Mouse (Mus musculus) midbrain, embryonic 10.5 days (tissue): ENCODE measurements around the gene Hist1h3a. TPM values are rescaled to one million over a fixed set of nuclear protein-coding genes. Genes with fewer than 3 reads are reported as not detected.

Experiments used
- DNase-seq: peaks from one replicate; pipeline ENCODE4 v3.0.0-alpha.2; 2017; ENCODE audit warnings: low spot score
- H3K27ac ChIP-seq: fragments of 300-500 bp; sonication (generic); replicated peaks from 2 replicates; pipeline ENCODE4 v1.5.1; 2016; ENCODE audit warnings: mild to moderate bottlenecking
- H3K27me3 ChIP-seq: fragments of 300-500 bp; sonication (generic); 2 replicates; pipeline ENCODE4 v1.6.1; 2016; ENCODE audit warnings: low read depth, mild to moderate bottlenecking; ENCODE audit not compliant: poor library complexity, severe bottlenecking
- H3K36me3 ChIP-seq: fragments of 300-500 bp; sonication (generic); 2 replicates; pipeline ENCODE4 v1.6.1; 2016; ENCODE audit warnings: mild to moderate bottlenecking, moderate library complexity
- H3K4me1 ChIP-seq: fragments of 300-500 bp; sonication (generic); 2 replicates; pipeline ENCODE4 v1.6.1; 2016
- H3K4me3 ChIP-seq: fragments of 300-500 bp; sonication (generic); 2 replicates; pipeline ENCODE4 v1.5.1; 2016; ENCODE audit warnings: mild to moderate bottlenecking, moderate library complexity
- H3K9me3 ChIP-seq: fragments of 300-500 bp; sonication (generic); replicated peaks from 2 replicates; pipeline ENCODE4 v1.6.1; 2016; ENCODE audit warnings: mild to moderate bottlenecking
- WGBS: fragments of 180-500 bp; shearing (Covaris S2); methylation state at CpG from one replicate; pipeline ENCODE4 v1.1.7; 2016; 5-methylcytosine and 5-hydroxymethylcytosine counted together
- polyA plus RNA-seq: library from polyadenylated mRNA; unstranded; fragments of >200 nt; fragmentation: Nextera tagmentation; extraction: Ambion mirVana; gene quantifications from 2 replicates; pipeline ENCODE4 v1.2.1, GENCODE M21; 2016

Gene Hist1h3a
- polyA plus RNA-seq, 1 experiment from 2014 or later: 3.6 TPM

- DNase-seq: no peak
- Histone ChIP-seq H3K27ac (peak overlapping the region; percentile 97), H3K4me1 (peaks cover 49% of the 10 kb centered on the region), H3K27me3 (no peaks in the 10 kb centered on the region), H3K36me3 (no peaks in the 10 kb centered on the region), H3K9me3 (no peaks in the 10 kb centered on the region), H3K4me3 (peak overlapping the region; percentile 59)
- 3% methylated on average over 16 of the region's 36 CpGs for WGBS
Observed at GRCm38 (mm10) chr13:23744421-23745380, 17.5 kb downstream of the Hist1h3a start.

DNA sequence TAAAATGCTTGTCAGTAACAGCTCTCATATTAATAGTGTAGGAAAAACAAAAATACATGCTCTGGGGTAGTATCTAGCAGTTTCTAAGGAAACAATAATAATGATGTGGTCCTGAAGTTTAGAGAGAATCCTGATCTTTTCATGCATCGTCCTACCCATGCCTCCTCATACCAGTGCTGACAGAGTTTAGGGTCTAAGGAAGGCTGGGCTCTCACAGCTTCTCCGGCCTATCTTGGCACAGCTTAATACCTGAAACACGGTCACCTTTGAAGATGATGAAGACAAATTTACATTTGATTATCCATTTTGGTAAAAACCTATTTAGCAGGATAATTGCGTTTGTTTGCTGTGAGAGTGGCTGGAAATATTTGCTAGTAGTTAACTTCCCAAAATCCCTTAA, 18.2 kb downstream of the Hist1h3a start:
- H3K27ac ChIP-seq: peak overlapping the region; percentile 97
- H3K4me3 ChIP-seq: peak overlapping the region; percentile 59
- no peaks in the 10 kb centered on the region for H3K27me3 ChIP-seq
- 55% methylated on average over 4 of the region's 4 CpGs for WGBS
- no peaks in the 10 kb centered on the region for H3K9me3 ChIP-seq
- H3K36me3 ChIP-seq: no peaks in the 10 kb centered on the region
- DNase-seq: no peak
- peaks cover 57% of the 10 kb centered on the region for H3K4me1 ChIP-seq

DNA sequence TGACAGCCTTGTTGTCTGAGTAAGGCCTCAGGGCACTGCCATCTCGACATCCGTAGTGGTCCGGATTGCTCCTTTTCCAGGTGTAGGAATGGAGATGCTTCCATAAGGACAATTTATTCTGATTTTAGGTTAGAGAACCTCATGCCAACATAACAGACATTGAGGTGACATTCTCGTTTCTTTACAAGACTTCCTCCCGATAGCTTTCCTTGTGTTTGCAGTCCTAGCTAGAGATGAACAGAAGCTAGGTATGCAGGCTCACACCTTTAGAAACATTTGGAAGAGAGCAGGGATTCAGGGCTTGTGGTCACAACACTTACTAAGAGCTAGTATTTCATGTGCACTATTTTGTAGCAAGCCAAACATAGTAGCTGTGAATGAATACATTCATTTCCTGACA, 19.0 kb downstream of the Hist1h3a start:
- 85% methylated on average over 5 of the region's 5 CpGs for WGBS
- no peaks in the 10 kb centered on the region for H3K36me3 ChIP-seq
- no peaks in the 10 kb centered on the region for H3K9me3 ChIP-seq
- H3K27ac ChIP-seq: peak overlapping the region; percentile 75
- peaks cover 53% of the 10 kb centered on the region for H3K4me1 ChIP-seq
- H3K27me3 ChIP-seq: no peaks in the 10 kb centered on the region
- H3K4me3 ChIP-seq: no peak overlapping the region
- DNase-seq: peak; percentile 11

DNA sequence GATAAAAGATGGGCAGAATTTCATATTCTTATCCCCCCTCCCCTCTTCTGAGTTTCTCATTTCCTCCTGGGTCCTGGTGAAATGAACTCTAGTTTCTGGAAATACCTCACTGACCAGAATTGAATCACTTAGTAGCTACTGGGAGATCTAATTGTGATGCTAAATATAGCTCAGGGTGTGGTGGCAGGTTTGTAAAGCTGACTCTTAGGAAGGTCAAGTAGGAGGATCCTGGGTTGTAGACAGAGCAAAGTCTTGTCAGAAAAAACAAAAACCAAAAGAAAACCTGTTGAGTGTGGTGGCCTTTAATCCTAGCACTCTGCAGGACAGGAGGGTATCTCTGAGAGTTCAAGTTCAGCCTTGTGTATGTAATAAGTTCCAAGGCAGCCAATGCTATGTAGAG, 20.2 kb downstream of the Hist1h3a start:
- Histone ChIP-seq H3K27me3 (no peaks in the 10 kb centered on the region), H3K36me3 (no peaks in the 10 kb centered on the region), H3K4me3 (no peak overlapping the region), H3K27ac (peak overlapping the region; percentile 46; the same call in 1 of the 2 replicates), H3K4me1 (peaks cover 46% of the 10 kb centered on the region), H3K9me3 (no peaks in the 10 kb centered on the region)
- DNase-seq: peak; percentile 9

GRCm38 (mm10) chr13:23740910-23741309, 21.3 kb downstream of the Hist1h3a start:
- Histone ChIP-seq H3K4me3 (peak overlapping the region; percentile 67), H3K27ac (peak overlapping the region; percentile 96)
- no peak for DNase-seq

DNA sequence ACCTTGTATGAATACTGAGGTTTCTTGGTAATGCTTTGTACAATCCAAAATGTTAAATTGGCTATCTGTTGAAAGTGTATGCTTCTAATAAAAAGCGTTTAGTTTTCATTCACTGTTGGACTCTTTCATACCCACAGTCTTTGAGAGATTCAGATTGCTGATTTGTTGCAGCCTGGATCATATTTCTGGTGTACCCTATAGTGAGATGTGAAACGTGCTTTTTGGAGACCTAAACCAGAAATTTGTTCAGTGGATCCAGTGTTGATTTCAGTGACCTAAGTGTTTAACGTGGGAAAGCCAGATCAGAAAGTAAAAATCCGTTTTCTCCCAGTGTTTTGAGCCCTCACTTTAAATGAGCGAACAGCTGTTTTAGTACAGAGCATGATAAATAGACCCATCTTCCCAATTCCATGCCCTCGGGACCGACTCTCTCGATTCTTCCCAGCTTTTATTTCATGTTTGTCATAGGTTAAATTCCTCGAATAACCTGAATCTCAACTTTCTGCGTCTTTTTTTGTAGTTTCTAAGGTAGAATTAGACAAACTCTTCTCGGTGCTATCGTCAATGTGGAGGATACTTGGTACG, 21.8 kb downstream of the Hist1h3a start:
- peak overlapping the region; percentile 96 for H3K27ac ChIP-seq
- 42% methylated on average over 13 of the region's 13 CpGs for WGBS

More at GRCm38 (mm10) chr13:23740910-23741309, 21.3 kb downstream of the Hist1h3a start:
- Histone ChIP-seq H3K4me1 (peaks cover 46% of the 10 kb centered on the region), H3K9me3 (no peaks in the 10 kb centered on the region), H3K36me3 (no peaks in the 10 kb centered on the region), H3K27me3 (no peaks in the 10 kb centered on the region)
- WGBS: 63% methylated on average over 5 of the region's 5 CpGs

GRCm38 (mm10) chr13:23739922-23740252, 22.3 kb downstream of the Hist1h3a start:
- H3K27me3 ChIP-seq: no peaks in the 10 kb centered on the region
- peak overlapping the region; percentile 96 for H3K27ac ChIP-seq
- no peak for DNase-seq
- 2% methylated on average over 14 of the region's 14 CpGs for WGBS
- no peaks in the 10 kb centered on the region for H3K9me3 ChIP-seq
- H3K4me1 ChIP-seq: peaks cover 45% of the 10 kb centered on the region
- no peaks in the 10 kb centered on the region for H3K36me3 ChIP-seq
- H3K4me3 ChIP-seq: peak overlapping the region; percentile 67

More for the DNA sequence above, 21.8 kb downstream of the Hist1h3a start:
- DNase-seq: peak; percentile 12
- Histone ChIP-seq H3K4me3 (peak overlapping the region; percentile 67), H3K9me3 (no peaks in the 10 kb centered on the region), H3K27me3 (no peaks in the 10 kb centered on the region), H3K36me3 (no peaks in the 10 kb centered on the region), H3K4me1 (peaks cover 46% of the 10 kb centered on the region)

GRCm38 (mm10) chr13:23739069-23739921, 22.9 kb downstream of the Hist1h3a start:
- Histone ChIP-seq H3K36me3 (no peaks in the 10 kb centered on the region), H3K4me3 (peak overlapping the region; percentile 67), H3K9me3 (no peaks in the 10 kb centered on the region), H3K27me3 (no peaks in the 10 kb centered on the region), H3K27ac (peak overlapping the region; percentile 96), H3K4me1 (peaks cover 39% of the 10 kb centered on the region)
- WGBS: under 1% methylated on average over 39 of the region's 39 CpGs
- peak; percentile 89 for DNase-seq

GRCm38 (mm10) chr13:23738677-23739068, 23.5 kb downstream of the Hist1h3a start, which contains the start of gene Hist1h1c:
TSS of gene Hist1h1c (plus strand) at chr13:23738808.
- no peaks in the 10 kb centered on the region for H3K27me3 ChIP-seq
- H3K27ac ChIP-seq: peak within 1 kb of the TSS; percentile 96
- DNase-seq: peak; percentile 91
- H3K9me3 ChIP-seq: no peaks in the 10 kb centered on the region
- under 1% methylated on average over 38 of the region's 38 CpGs for WGBS
- H3K4me1 ChIP-seq: peaks cover 34% of the 10 kb centered on the region
- peak within 1 kb of the TSS; percentile 67 for H3K4me3 ChIP-seq
- no peaks in the 10 kb centered on the region for H3K36me3 ChIP-seq

DNA sequence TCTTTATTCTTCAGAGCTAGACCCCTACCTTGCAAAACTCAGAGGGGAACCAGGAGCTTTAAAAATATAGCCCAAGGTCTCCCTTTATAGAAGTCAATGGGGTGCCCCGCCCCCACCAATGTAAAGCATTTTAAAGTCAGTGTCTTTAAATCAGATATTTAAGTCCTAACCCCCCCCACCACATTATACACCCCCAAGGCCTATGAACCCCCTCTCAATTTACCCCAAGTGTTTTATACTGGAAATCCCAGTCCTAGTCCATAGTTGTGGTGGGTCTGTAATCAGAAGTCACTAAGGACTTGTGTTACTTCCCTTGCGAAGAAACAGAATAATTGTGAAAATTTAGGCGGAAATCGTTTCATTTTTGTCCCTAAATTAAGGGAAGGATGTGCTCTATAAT, 24.1 kb downstream of the Hist1h3a start:
- Histone ChIP-seq H3K27me3 (no peaks in the 10 kb centered on the region), H3K4me3 (peak overlapping the region; percentile 67), H3K4me1 (peaks cover 34% of the 10 kb centered on the region), H3K9me3 (no peaks in the 10 kb centered on the region), H3K36me3 (no peaks in the 10 kb centered on the region), H3K27ac (peak overlapping the region; percentile 96)
- no peak for DNase-seq
- WGBS: 22% methylated on average over 4 of the region's 4 CpGs

DNA sequence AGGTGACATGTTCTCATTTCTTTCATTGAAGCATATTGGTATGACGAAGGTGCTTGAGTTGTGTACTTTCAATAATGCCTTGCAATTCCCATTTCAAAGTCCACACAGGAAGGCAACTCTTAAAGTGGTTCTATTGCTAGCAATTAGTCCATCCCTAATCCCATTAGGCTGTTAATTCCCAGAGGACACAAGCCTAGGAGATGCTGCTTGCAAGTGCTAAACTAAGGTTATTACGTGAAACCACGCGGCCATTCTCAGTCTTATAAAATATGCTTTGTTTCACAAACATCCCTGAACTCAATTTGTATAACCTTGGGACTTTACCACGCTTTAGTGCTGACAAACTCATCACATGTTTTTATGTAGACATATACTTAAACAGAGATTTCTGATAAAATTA, 25.1 kb downstream of the Hist1h3a start:
- Histone ChIP-seq H3K4me3 (no peak overlapping the region), H3K4me1 (peaks cover 32% of the 10 kb centered on the region), H3K27ac (peak overlapping the region; percentile 96; the same call in 1 of the 2 replicates), H3K36me3 (no peaks in the 10 kb centered on the region), H3K9me3 (no peaks in the 10 kb centered on the region), H3K27me3 (no peaks in the 10 kb centered on the region)
- 81% methylated on average over 5 of the region's 5 CpGs for WGBS
- no peak for DNase-seq

GRCm38 (mm10) chr13:23732156-23732804, 29.9 kb downstream of the Hist1h3a start:
- WGBS: 31% methylated on average over 8 of the region's 8 CpGs
- no peaks in the 10 kb centered on the region for H3K4me1 ChIP-seq
- DNase-seq: no peak

More at GRCm38 (mm10) chr13:23732156-23732804, 29.9 kb downstream of the Hist1h3a start:
- Histone ChIP-seq H3K36me3 (no peaks in the 10 kb centered on the region), H3K9me3 (no peaks in the 10 kb centered on the region), H3K4me3 (no peak overlapping the region), H3K27ac (no peak overlapping the region), H3K27me3 (no peaks in the 10 kb centered on the region)
